Mouse (Mus musculus): ENCODE results near the gene Kif26b.

Gene Kif26b

DNA sequence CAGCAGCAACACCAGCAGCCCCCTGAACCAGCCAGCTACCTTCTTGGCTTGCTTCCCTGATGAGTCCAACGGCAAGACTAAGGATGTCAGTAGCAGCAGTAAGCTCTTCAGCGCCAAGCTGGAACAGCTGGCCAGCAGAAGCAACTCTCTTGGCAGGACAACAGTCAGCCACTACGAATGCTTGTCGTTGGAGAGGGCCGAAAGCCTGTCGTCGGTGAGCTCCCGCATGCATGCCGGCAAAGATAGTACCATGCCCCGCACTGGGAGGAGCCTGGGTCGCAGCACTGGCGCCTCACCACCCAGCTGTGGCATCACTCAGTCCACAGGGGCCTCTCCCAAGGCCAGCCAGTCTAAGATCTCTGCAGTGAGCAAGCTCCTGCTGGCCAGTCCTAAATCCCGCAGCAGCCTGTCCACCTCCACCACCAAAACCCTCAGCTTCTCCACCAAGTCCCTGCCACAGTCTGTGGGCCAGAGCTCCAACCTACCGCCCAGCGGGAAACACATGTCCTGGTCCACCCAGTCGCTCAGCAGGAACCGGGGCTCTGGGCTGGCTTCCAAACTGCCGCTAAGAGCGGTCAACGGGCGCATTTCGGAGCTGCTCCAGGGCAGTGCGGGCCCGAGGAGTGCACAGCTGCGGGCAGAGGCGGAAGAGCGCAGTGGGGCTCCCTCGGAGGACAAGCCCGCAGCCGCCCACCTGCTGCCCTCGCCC, 388.4 kb downstream of the Kif26b start:
- no peak for DNase-seq (ENCODE audit: low spot score)

DNA sequence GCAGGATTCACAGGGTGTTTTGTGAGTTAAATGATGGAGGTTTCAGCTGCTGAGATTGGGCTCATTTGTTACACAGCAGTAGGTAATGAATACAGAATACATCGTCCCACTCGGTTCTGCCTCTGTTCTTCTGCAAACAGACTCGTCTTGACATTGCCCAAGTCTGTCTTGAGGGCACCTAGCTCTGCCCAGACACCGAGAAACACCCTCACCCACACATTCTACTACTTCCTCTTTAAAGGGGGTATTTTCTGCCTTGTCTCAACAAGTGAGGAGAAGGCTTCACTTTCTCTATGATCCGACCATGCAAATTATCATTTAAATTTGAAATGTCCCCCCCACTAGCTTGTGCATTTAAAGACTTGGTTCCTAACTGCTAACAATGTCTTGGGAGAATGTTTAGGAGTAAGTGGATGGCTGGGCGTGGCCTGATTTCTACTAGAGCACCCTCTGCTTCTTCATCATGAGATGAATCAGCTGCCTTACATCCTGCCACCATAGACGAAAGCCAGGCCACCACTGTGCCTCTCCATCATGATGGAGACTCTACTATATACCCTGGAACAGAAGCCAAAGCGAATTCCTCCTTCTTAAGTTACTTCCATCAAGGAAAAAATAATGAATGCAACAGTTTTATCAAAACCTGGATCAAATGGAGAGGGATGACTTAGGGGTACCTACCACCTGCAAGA, 395.7 kb downstream of the Kif26b start:
- no peak for DNase-seq (ENCODE audit: low spot score)

DNA sequence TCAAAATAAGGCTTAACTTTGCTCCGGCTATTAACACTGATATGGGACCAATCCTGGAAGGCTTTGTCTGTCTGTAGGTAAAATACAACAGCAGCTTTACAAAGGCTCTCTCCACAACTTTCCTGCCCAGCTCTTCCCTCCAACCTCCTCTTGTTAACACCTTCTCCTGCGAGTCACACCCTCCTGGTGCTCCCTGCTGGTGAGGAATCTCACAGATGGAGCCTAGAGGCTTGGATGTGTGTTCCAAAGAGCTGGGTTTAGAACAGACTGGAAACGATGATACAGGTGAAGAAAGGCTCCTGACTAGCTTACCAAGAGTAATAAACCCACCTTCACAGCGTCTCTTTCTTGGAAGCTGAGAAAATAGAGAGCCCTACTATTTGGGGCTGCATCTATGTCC, 400.6 kb downstream of the Kif26b start:
- DNase-seq (ENCODE audit: low spot score): no peak

DNA sequence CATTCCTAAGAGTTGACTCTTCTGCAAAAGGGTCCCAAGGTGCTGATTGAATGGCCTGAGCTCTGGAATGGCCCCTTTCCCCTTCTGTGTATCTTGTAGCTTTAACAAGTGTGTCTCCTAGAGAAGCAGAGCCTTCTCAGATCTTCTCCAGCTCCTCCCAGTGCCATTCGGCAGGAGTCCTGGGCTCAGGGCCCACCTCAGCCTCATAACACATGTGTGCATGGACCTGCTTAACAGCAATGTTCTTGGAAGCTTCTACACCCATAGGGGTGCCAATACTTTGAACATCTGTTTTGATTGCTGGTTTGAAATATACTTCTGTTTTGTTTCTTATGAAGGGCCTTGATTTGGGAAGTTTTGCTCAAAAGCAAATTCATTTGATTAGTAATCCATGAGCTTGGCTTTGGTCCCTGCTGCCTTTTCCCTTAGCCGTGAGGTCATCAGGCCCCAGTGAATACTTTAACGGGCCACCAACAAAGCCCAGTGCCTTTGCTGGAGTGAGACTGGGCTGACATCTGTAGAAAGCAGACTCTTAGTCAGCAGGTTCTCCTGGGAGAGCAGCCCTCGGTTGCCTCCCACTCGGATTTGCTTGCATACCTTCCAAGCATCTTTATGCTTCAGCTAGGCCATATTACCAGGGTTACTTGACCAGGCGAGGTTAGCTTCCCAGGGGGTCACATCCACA, 405.2 kb downstream of the Kif26b start:
- no peak for DNase-seq (ENCODE audit: low spot score)

DNA sequence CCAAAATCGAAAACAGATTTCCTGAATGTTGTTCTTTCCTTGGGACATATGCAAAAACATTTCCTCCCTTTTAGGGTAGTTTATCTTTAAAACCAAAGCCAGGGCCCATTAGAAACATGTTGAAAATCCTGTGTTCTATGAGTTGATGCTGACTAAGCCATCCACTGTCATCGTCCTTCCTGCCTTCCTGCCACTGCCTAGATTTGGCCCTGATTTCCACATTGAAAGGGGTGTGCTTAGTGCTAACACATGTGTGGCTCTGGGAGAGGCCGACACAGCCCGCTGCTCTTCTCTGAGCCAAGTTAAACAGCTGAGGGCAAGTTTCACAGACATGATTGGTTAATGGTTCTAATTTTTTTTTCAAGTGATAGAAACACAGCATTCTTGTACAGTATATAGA, 407.5 kb downstream of the Kif26b start:
- DNase-seq (ENCODE audit: low spot score): no peak

DNA sequence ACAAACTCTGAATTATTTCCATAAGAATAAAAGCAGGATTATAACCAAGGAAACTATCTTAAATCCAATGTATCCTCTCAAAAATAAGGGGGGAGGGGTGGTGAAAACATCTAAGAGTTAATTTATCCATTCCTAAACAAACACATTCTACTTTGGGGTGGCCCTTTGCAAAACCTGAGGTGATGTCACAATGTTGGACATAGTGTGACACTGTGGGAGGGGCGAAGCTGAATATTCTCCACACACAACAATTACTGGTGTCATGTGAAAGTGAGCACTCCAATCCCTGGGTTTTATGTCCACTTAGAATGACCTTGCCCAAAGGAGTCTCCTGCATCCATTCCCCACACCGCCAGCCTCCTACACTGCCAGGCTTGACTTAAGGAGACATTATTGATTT, 408.1 kb downstream of the Kif26b start:
- no peak for DNase-seq (ENCODE audit: low spot score)

DNA sequence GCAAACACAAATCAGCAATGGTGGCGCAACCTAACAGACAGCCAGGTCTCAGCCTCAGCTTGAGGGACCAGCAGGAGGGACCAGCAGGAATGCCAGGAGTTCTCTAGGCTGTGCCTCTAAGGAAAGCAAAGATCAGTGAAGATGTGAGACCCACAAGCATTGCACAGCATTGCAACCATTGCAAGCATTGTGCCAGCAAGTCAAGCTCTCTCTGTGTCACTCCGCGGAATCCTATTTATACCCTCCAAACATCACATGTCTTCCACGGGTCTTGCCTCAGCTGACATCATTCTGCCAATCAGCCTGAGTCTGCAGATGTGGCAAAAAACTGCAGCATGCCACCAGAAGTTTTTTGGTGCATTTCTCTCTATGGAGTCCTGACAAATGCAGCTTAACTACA, 411.4 kb downstream of the Kif26b start:
- no peak for DNase-seq (ENCODE audit: low spot score)

DNA sequence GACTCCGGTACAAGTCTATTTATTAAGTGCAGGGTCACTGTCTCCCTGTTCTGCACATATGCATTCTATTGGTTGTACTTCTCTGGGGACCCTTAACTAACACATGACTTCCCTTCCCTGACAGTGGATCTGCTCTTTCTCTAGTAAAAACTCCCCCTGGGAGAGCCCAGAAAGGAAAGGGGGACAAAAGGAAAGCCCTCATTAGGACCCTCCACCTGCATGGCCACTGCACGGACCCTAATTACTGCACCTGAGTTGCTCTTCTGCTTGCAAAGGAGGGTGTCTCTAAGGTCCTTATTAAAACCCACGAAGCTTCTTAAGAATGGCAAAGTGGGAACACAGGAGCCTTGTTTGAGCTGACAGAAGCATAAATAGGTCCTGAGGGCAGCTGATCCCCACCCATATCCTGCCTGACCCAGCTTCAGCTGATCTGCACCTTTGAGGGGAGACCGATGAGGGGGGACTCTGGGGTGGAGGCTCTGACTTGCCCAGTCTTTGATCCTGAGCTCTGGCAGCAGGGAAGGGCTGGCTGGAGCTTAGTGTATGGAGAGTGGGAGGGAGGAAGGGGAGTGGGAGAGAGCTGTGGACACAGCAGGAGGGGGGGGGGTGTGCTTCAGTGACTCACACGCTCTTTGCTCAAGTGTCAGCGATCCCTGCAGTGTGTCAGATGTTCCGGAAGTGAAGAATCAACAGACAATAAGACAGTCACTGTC, 413.5 kb downstream of the Kif26b start:
- no peak for DNase-seq (ENCODE audit: low spot score)

DNA sequence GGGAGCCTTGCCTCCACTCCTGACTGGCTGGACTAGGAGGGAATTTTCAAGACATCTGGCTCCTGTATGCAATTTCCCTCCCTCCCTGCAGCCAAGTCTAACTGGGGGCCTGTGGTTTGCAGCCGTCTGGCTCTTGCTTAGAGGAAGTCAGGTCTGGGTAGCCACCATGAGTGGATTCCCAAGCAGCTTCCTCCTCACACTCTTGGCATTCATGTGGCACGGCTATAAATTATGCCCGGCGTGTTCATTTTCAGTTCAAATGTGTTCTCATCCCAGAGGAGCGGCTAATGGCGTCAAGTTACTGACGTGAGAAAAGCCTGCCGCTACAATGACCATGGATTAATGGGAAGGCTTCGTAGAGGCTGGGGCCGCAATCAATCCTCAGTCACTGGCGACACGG, 424.0 kb downstream of the Kif26b start:
- DNase-seq (ENCODE audit: low spot score): no peak

DNA sequence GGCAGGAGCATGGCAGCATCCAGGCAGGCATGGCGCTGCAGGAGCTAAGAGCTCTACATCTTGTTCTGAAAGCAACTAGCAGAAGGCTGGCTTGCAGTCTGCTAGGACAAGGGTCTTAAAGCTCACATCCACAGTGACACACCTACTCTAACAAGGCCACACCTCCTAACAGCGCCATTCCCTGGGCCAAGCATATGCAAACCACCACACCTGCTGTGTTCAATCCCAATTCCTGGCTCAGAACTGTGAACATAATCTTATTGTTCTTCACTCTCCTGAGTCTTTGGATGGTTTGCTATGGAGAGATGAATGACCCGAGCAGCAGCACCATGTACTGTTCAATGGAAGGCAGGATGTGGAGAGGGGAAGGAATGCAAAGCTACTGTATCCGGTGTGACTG, 429.7 kb downstream of the Kif26b start:
- no peak for DNase-seq (ENCODE audit: low spot score)

DNA sequence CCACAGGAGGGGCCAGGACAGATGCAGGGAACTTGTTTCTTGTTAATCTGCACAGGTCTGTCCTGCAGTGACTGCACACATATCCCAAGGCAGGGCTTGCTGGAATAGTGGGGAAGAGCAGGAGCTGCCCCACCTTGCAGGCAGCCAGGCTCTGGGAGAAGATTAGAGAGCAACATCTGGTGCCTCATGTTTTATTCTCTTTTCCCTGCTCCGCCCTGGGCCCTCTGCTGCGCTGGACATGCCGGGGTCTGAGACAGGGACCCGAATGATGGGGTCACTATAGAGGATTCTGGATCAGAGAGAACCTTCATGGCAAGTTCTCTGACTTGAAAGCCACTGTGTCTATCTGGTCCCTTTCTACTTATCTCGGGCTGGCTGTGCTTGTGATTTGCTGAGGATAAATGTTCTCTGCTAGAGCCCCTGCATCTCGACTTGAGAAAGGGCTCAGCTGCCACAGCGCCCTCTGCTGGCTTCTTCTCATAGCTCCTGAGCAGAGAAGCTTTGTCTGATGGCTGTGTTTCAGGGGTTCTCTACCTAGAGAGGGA, 431.2 kb downstream of the Kif26b start:
- DNase-seq (ENCODE audit: low spot score): peak; percentile 6

DNA sequence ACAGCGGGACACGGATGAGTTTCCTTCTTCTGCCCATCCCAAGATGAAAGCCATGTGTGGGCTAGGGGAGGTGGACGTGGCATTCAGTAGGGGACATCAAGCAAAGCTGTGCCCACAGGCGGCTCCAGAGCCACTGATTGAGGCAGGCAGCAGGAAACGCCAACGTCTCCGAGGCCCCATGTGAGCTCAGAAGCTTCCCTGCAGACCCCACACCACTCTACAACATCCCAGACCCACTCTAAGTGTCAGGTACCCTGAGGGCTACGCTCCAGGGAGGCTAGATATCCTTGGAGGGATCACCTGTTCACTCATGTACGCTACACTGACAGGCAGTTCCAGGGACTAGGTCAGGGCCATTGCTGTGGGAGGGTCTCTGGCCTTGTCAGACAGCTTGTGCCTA, 432.7 kb downstream of the Kif26b start:
- DNase-seq (ENCODE audit: low spot score): no peak

DNA sequence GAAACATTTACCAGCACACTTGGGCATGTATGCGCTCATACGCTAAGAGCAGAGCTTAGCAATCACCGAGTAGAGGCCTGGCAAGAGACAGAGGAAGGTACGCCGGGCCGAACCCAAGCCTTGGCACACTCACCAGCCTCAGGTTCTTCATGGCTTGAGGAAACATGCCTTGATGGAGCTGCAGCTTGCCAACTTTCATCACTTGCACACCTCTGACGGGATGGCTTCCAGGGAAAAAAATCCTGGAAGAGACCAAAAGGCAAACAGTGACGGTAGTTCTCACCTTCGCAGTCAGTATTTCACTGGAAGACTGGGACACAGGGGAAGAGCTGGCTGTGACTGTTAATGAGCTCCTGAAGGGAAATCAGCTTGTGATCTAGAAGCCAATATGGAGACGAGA, 443.1 kb downstream of the Kif26b start:
- DNase-seq (ENCODE audit: low spot score): no peak

DNA sequence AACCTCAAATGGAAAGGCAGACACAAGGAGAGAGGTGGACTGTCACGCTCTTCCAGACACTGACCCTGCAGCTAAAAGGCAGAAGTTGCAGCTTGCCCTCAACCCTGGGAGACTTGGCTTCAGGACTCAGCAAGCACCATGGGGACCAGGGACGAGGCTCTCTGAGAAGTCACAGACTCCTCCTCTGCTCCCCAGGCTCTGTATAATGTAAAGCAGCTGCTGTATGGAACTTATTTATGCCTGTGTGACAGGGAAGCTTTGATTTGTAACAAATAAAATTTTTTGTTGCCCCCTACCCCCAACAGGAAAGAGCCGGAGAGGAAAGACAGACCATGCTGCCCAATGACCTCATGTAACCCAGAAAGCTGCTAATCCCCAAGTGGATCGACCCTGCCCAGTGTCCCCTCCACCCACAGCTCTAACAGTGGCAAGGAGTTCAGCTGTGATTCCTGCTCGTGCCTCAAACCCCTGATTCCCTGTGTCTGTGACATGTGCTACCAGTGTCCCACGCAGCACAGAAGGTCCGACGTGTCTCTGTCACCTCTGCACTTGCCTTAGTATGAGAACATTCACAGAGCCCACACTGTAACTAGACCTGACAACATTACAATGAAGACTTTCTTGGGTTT, 449.8 kb downstream of the Kif26b start:
- no peak for DNase-seq (ENCODE audit: low spot score)

DNA sequence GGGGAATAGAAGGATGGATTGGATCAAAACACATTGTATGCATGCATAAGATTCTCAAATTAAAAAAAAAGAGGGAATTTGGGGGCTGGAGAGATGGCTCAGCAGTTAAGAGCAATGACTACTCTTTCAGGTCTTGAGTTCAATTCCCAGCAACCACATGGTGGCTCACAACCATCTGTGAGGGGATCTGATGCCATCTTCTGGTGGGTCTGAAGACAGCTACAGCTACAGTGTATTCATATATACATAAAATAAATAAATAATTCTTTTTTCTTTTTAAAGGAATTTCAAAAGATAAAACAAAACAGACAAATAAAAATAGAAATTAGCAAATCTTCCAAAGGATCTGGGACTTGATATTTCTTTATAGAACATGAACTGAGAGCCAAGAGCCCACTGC, 451.3 kb downstream of the Kif26b start:
- DNase-seq (ENCODE audit: low spot score): no peak

DNA sequence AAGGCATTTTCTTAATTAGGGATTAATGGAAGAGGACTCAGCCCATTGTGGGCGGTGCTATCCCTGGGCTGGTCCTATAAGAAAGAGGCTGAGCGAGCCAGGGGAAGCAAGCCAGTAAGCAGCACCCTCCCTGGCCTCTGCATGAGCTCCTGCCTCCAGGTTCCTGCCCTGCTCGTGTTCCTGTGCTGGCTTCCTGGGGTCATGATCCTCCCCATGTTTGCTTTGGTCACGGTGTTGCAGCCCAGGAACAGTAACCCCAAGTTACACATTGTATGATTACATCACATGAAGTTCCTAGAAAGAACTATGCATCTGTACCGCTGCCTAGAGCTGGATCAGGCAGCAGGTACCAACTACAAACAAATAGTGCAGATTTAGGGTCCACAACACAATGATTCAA, 452.7 kb downstream of the Kif26b start:
- DNase-seq (ENCODE audit: low spot score): no peak

DNA sequence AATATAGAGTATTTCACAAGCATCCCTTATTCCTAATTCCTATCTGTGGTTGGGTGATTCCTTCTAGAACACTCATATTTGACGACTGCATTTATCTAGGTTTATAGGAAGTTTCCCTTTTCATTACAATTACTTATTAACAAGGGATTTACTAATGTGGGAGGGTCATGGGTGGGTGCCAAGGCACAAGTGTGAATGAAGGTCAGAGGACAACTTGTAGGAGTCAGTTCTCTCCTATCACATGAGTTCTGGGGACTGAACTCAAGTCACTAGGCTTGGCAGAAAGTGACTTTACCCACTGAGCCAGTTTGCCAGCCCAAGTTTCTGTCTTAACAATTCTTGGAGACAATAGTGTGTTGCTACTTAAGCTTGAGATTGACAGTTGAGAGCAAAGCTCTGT, 459.3 kb downstream of the Kif26b start:
- DNase-seq (ENCODE audit: low spot score): no peak
